Mouse (Mus musculus) testis, adult 2 months (tissue): ENCODE results near the gene Mylk2. TPM values are rescaled to one million over a fixed set of nuclear protein-coding genes. Genes with fewer than 3 reads are reported as not detected.

Experiments
- H3K27ac ChIP-seq: fragments of 200-500 bp; 2 replicates; pipeline ENCODE4 v1.5.1; 2012; ENCODE audit warnings: low read depth, low read length; ENCODE audit not compliant: control insufficient read depth, insufficient read depth
- H3K27me3 ChIP-seq: fragments of 200-500 bp; 2 replicates; pipeline ENCODE4 v1.6.1; 2012; ENCODE audit warnings: mild to moderate bottlenecking, low read length, moderate library complexity; ENCODE audit not compliant: control insufficient read depth, insufficient read depth
- H3K36me3 ChIP-seq: fragments of 200-500 bp; 2 replicates; pipeline ENCODE4 v1.6.1; 2012; ENCODE audit warnings: mild to moderate bottlenecking, low read length; ENCODE audit not compliant: control insufficient read depth, insufficient read depth
- H3K4me1 ChIP-seq: fragments of 200-500 bp; 2 replicates; pipeline ENCODE4 v1.6.1; 2012; ENCODE audit warnings: low read length; ENCODE audit not compliant: control insufficient read depth, insufficient read depth
- H3K4me3 ChIP-seq: fragments of 200-500 bp; 2 replicates; pipeline ENCODE4 v1.5.1; 2012; ENCODE audit warnings: low read depth, mild to moderate bottlenecking, low read length, moderate library complexity, mixed read lengths; ENCODE audit not compliant: control insufficient read depth
- CTCF ChIP-seq: fragments of 200-500 bp; IDR thresholded peaks from 2 replicates; pipeline ENCODE4 v1.5.1; 2012; ENCODE audit warnings: low read depth, mild to moderate bottlenecking, inconsistent platforms, low read length, moderate library complexity; ENCODE audit not compliant: control insufficient read depth, insufficient read depth, insufficient replicate concordance
- POLR2A ChIP-seq: fragments of 200-500 bp; IDR thresholded peaks from 2 replicates; pipeline ENCODE4 v1.6.1; 2012; ENCODE audit warnings: low read depth, mild to moderate bottlenecking, inconsistent platforms, low read length, moderate library complexity; ENCODE audit not compliant: control insufficient read depth
- polyA plus RNA-seq: library from polyadenylated mRNA; depleted of rRNA; stranded (reverse); fragments of >200 nt; gene quantifications from 2 replicates; pipeline ENCODE4 v1.2.3, GENCODE M21; 2012

Mylk2 gene
- polyA plus RNA-seq, 1 experiment, result not detected

DNA sequence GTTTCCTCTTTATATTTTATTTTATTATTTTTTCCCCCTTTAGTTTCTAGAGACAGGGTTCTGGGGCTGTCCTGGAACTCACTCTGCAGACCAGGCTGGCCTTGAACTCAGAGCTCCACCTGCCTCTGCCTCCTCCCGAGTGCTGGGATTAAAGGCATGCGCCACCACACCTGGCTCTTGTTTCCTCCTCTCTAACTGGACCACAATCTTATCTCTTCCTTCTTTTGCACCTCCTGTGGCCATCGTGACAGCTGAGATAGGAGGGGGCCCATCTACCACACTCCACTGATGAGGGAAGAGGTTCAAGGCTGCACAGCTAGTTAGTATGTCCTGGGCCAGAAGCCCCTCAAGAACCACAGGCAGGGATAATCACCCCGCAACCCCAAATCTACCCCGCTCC is 13.4 kb downstream of the Mylk2 start:
- Histone ChIP-seq H3K4me3 (no peak overlapping the region), H3K27me3 (no peaks in the 10 kb centered on the region), H3K27ac (no peak overlapping the region), H3K36me3 (no peaks in the 10 kb centered on the region), H3K4me1 (peaks cover 6% of the 10 kb centered on the region; the same call in 1 of the 2 replicates)
- no peak for TF ChIP-seq CTCF
- TF ChIP-seq POLR2A, result no peak

GRCm38 (mm10) chr2:152925189-152925872 is 14.2 kb downstream of the Mylk2 start:
- TF ChIP-seq POLR2A, result no peak
- no peak for TF ChIP-seq CTCF
- Histone ChIP-seq H3K36me3 (no peaks in the 10 kb centered on the region), H3K27me3 (no peaks in the 10 kb centered on the region), H3K27ac (peak overlapping the region; percentile 50; the same call in 1 of the 2 replicates), H3K4me1 (peaks cover 6% of the 10 kb centered on the region; the same call in 1 of the 2 replicates), H3K4me3 (no peak overlapping the region)

GRCm38 (mm10) chr2:152926896-152927295 is 15.7 kb downstream of the Mylk2 start:
- Histone ChIP-seq H3K27me3 (no peaks in the 10 kb centered on the region), H3K27ac (peak overlapping the region; percentile 46), H3K4me1 (peaks cover 10% of the 10 kb centered on the region), H3K36me3 (no peaks in the 10 kb centered on the region), H3K4me3 (no peak overlapping the region)
- no peak for TF ChIP-seq POLR2A
- TF ChIP-seq CTCF, result no peak

DNA sequence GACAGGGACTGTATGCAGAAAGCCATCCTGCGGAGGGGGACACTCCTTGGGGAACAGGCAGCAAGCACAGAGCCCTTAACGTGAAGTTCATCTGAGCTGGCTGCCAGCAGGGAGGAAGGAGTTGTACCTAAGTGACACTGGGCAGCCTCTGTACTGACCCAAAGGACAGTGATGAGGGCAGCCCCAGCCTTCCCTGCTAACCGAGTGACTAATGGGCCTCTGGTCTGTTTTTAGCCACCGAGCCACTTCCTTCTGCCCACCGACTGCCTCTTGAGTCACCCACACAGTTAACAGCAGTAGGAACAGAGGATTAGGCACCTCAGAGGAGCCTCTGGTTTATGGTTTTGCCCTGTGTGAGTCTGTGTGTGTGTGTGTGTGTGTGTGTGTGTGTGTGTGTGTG is 16.2 kb downstream of the Mylk2 start:
- Histone ChIP-seq H3K4me3 (no peak overlapping the region), H3K36me3 (no peaks in the 10 kb centered on the region), H3K27ac (peak overlapping the region; percentile 46), H3K4me1 (peaks cover 14% of the 10 kb centered on the region), H3K27me3 (no peaks in the 10 kb centered on the region)
- TF ChIP-seq POLR2A, result no peak
- no peak for TF ChIP-seq CTCF

GRCm38 (mm10) chr2:152928219-152928987 is 17.3 kb downstream of the Mylk2 start:
- peak overlapping the region; percentile 74 for H3K27ac ChIP-seq
- H3K4me1 ChIP-seq, result peaks cover 22% of the 10 kb centered on the region
- TF ChIP-seq CTCF (no peak), POLR2A (no peak)

GRCm38 (mm10) chr2:152928988-152929370 is 17.8 kb downstream of the Mylk2 start:
- Histone ChIP-seq H3K27me3 (no peaks in the 10 kb centered on the region), H3K27ac (peak overlapping the region; percentile 74), H3K4me1 (peaks cover 22% of the 10 kb centered on the region), H3K4me3 (no peak overlapping the region), H3K36me3 (no peaks in the 10 kb centered on the region)
- TF ChIP-seq POLR2A (no peak), CTCF (no peak)

More at GRCm38 (mm10) chr2:152928219-152928987, 17.3 kb downstream of the Mylk2 start:
- Histone ChIP-seq H3K36me3 (no peaks in the 10 kb centered on the region), H3K27me3 (no peaks in the 10 kb centered on the region), H3K4me3 (no peak overlapping the region)

GRCm38 (mm10) chr2:152930276-152930675 is 19.1 kb downstream of the Mylk2 start:
- H3K27me3 ChIP-seq, result no peaks in the 10 kb centered on the region
- no peak for TF ChIP-seq CTCF
- TF ChIP-seq POLR2A, result no peak
- peaks cover 22% of the 10 kb centered on the region for H3K4me1 ChIP-seq
- H3K4me3 ChIP-seq, result peak overlapping the region; percentile 16
- peak overlapping the region; percentile 51 for H3K27ac ChIP-seq
- no peaks in the 10 kb centered on the region for H3K36me3 ChIP-seq
